Mouse (Mus musculus) kidney, adult 2 months (tissue): Measurements from ENCODE around the gene Lrmda.

Experiments
- CTCF ChIP-seq: fragments of 200-500 bp; conservative IDR thresholded peaks from 2 replicates; pipeline ENCODE4 v1.5.1; 2011; ENCODE audit warnings: low read depth, mild to moderate bottlenecking, control low read depth, low read length, moderate library complexity, mixed read lengths; ENCODE audit not compliant: insufficient read depth, insufficient read length
- POLR2A ChIP-seq: fragments of 200-500 bp; IDR thresholded peaks from one replicate; pipeline ENCODE4 v1.6.1; 2011; ENCODE audit warnings: low read depth, low read length, control low read depth

GRCm38 (mm10) chr14:23084241-23084773, 1064.8 kb downstream of the Lrmda start:
- TF ChIP-seq CTCF = no peak
- TF ChIP-seq POLR2A = no peak
